24 mouse cellular contexts compared by ENCODE assay signal in the genomic region with DNA sequence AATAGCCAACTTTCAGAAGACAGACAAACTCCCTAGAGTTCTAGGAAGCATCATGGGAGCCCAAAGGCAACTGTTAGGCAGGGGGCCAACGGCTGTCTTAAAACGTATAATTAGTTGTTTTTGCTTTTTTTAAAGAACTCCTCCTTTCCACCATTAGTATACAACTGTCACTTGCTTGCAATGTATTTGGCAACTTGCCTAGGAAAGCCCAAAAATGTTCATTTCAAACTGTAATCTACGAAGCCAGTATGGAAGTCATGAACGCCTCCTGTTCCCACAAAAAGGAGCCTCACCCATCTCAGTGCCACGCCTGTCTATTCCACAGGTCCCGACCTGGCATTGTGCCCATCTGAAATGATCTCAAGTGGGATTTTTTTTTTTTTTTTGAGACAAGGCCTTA. TPM values are rescaled to one million over a fixed set of nuclear protein-coding genes. Genes with fewer than 3 reads are reported as not detected.
DNase-seq lines count a peak whose midpoint lies in the region; ATAC-seq and TF ChIP-seq lines count a peak whose summit lies in the region.
"Had no signal": no experiment of that assay in that cellular context is flagged by ENCODE, and none has a peak within 500 bp of the region (broad histone marks: within the 10 kb centered on the region; RNA-seq: fewer than 3 reads in every experiment).

No protein-coding gene starts in this region.

- H3K4me2 ChIP-seq in forebrain, embryonic 13.5 days = no peak overlapping the region
- no peak overlapping the region for H3K4me2 ChIP-seq in forebrain, embryonic 12.5 days
- H3K4me2 ChIP-seq in limb, embryonic 14.5 days (replicated peaks; ENCODE audit: low read depth, low read length, severe bottlenecking) = no peak overlapping the region
- H3K4me2 ChIP-seq: hindbrain, embryonic 15.5 days; intestine, embryonic 15.5 days; liver, embryonic 12.5 days; midbrain, embryonic 11.5 days had no signal

- peak; percentile 48; the same call in 1 of the 2 replicates for ATAC-seq in forebrain, embryonic 13.5 days
- no peak for ATAC-seq in forebrain, embryonic 12.5 days (ENCODE audit: low FRiP score)
- no peak for ATAC-seq in limb, embryonic 14.5 days (ENCODE audit: low FRiP score, low read depth)
- ATAC-seq in monocyte, adult 5-6 weeks (replicated peaks; ENCODE audit: insufficient number of reproducible peaks, low FRiP score, low TSS enrichment, poor library complexity, severe bottlenecking) = no peak
- ATAC-seq: intestine, embryonic 15.5 days; liver, embryonic 12.5 days had no signal

- no peaks in the 10 kb centered on the region for H3K9me3 ChIP-seq in forebrain, embryonic 13.5 days (replicated peaks)
- H3K9me3 ChIP-seq in forebrain, embryonic 12.5 days = no peaks in the 10 kb centered on the region
- H3K9me3 ChIP-seq in limb, embryonic 14.5 days (ENCODE audit: control insufficient read depth, low read length) = no peaks in the 10 kb centered on the region
- H3K9me3 ChIP-seq in limb, embryonic 10.5 days (replicated peaks) = no peaks in the 10 kb centered on the region
- H3K9me3 ChIP-seq: G1E; hindbrain, embryonic 15.5 days; intestine, embryonic 15.5 days; liver, embryonic 12.5 days had no signal

- WGBS in forebrain, embryonic 13.5 days = 71% methylated on average over 6 of the region's 6 CpGs
- 91% methylated on average over 6 of the region's 6 CpGs for whole genome bisulfite sequencing in forebrain, embryonic 12.5 days
- WGBS in limb, embryonic 14.5 days = 80% methylated on average over 6 of the region's 6 CpGs
- WGBS in limb, embryonic 10.5 days = 91% methylated on average over 6 of the region's 6 CpGs
- 94% methylated on average over 6 of the region's 6 CpGs for WGBS in thymus, adult 2 months

- peak; percentile 36 for DNase-seq in limb, embryonic 14.5 days (ENCODE audit: low spot score)
- DNase-seq in limb, embryonic 10.5 days (ENCODE audit: low spot score) = no peak
- peak; percentile 44 for DNase-seq in right cerebral cortex, postnatal 4 days
- DNase-seq in right cerebral cortex, adult 18-20 months = no peak
- no peak for DNase-seq in thymus, adult 2 months
- DNase-seq: adrenal gland, postnatal 25 days; cerebellum, adult 2 months; cerebellum, postnatal 36 days; gastrocnemius, postnatal 10 days; heart, adult 2 months; heart, postnatal 4 days; left cerebral cortex, postnatal 4 days; lung, postnatal 36 days; retina, postnatal 1 day; thymus, postnatal 4 days had no signal

- no peaks in the 10 kb centered on the region for H3K36me3 ChIP-seq in forebrain, embryonic 13.5 days (ENCODE audit: poor library complexity, severe bottlenecking)
- H3K36me3 ChIP-seq in forebrain, embryonic 12.5 days (replicated peaks) = no peaks in the 10 kb centered on the region
- H3K36me3 ChIP-seq in limb, embryonic 14.5 days (ENCODE audit: control insufficient read depth, insufficient read depth, low read length) = peaks cover 40% of the 10 kb centered on the region
- peaks cover 56% of the 10 kb centered on the region for H3K36me3 ChIP-seq in limb, embryonic 10.5 days
- no peaks in the 10 kb centered on the region for H3K36me3 ChIP-seq in thymus, adult 2 months (ENCODE audit: control insufficient read depth, insufficient read depth, low read length)
- H3K36me3 ChIP-seq: hindbrain, embryonic 15.5 days; intestine, embryonic 15.5 days had no signal

- TF ChIP-seq POLR2A in limb, embryonic 14.5 days (IDR thresholded peaks at IDR 0.05; ENCODE audit: borderline replicate concordance, extremely low read depth, insufficient read depth, insufficient read length) = no peak
- no peak for TF ChIP-seq POLR2A in thymus, adult 2 months (IDR thresholded peaks at IDR 0.05; ENCODE audit: control insufficient read depth, extremely low read depth, insufficient read depth, low read length, poor library complexity)

- TF ChIP-seq CTCF in thymus, adult 2 months (IDR thresholded peaks at IDR 0.05; ENCODE audit: borderline replicate concordance, control insufficient read depth, extremely low read depth, insufficient read depth, low read length, poor library complexity) = no peak

- no peak overlapping the region for H3K27ac ChIP-seq in forebrain, embryonic 13.5 days
- H3K27ac ChIP-seq in forebrain, embryonic 12.5 days = no peak overlapping the region
- H3K27ac ChIP-seq in limb, embryonic 14.5 days (replicated peaks; ENCODE audit: low read depth, low read length) = no peak overlapping the region
- no peak overlapping the region for H3K27ac ChIP-seq in limb, embryonic 10.5 days
- H3K27ac ChIP-seq in thymus, adult 2 months (ENCODE audit: control insufficient read depth, insufficient read depth, low read length) = no peak overlapping the region
- H3K27ac ChIP-seq: heart, adult 2 months; hindbrain, embryonic 15.5 days; intestine, embryonic 15.5 days; layer of hippocampus, adult 2 months; liver, embryonic 12.5 days had no signal

- H3K4me3 ChIP-seq in forebrain, embryonic 13.5 days = no peak overlapping the region
- no peak overlapping the region for H3K4me3 ChIP-seq in forebrain, embryonic 12.5 days (replicated peaks)
- H3K4me3 ChIP-seq in limb, embryonic 14.5 days (replicated peaks; ENCODE audit: low read length) = no peak overlapping the region
- no peak overlapping the region for H3K4me3 ChIP-seq in limb, embryonic 10.5 days
- no peak overlapping the region for H3K4me3 ChIP-seq in thymus, adult 2 months (ENCODE audit: control insufficient read depth, insufficient read depth, low read length)
- H3K4me3 ChIP-seq: heart, adult 2 months; hindbrain, embryonic 15.5 days; intestine, embryonic 15.5 days; layer of hippocampus, adult 2 months; liver, embryonic 12.5 days had no signal

- H3K9ac ChIP-seq in forebrain, embryonic 13.5 days = no peak overlapping the region
- H3K9ac ChIP-seq in forebrain, embryonic 12.5 days = no peak overlapping the region
- no peak overlapping the region for H3K9ac ChIP-seq in limb, embryonic 14.5 days (ENCODE audit: low read depth, low read length, severe bottlenecking)
- H3K9ac ChIP-seq: hindbrain, embryonic 15.5 days; intestine, embryonic 15.5 days; liver, embryonic 12.5 days had no signal

- H3K27me3 ChIP-seq in forebrain, embryonic 13.5 days = no peaks in the 10 kb centered on the region
- no peaks in the 10 kb centered on the region for H3K27me3 ChIP-seq in forebrain, embryonic 12.5 days
- H3K27me3 ChIP-seq in limb, embryonic 14.5 days (ENCODE audit: control insufficient read depth, insufficient read depth, low read length) = no peaks in the 10 kb centered on the region
- no peaks in the 10 kb centered on the region for H3K27me3 ChIP-seq in limb, embryonic 10.5 days (ENCODE audit: low read depth, poor library complexity, severe bottlenecking)
- no peaks in the 10 kb centered on the region for H3K27me3 ChIP-seq in thymus, adult 2 months (ENCODE audit: control insufficient read depth, insufficient read depth, low read length)
- H3K27me3 ChIP-seq: hindbrain, embryonic 15.5 days; intestine, embryonic 15.5 days; liver, embryonic 12.5 days had no signal

- H3K4me1 ChIP-seq in forebrain, embryonic 13.5 days = peaks cover 16% of the 10 kb centered on the region
- H3K4me1 ChIP-seq in forebrain, embryonic 12.5 days = peaks cover 3% of the 10 kb centered on the region; the same call in 1 of the 2 replicates
- H3K4me1 ChIP-seq in limb, embryonic 14.5 days (ENCODE audit: control insufficient read depth, insufficient read depth, low read length) = no peaks in the 10 kb centered on the region
- H3K4me1 ChIP-seq in limb, embryonic 10.5 days = no peaks in the 10 kb centered on the region
- H3K4me1 ChIP-seq in thymus, adult 2 months (replicated peaks; ENCODE audit: control insufficient read depth, insufficient read depth, low read length) = no peaks in the 10 kb centered on the region
- H3K4me1 ChIP-seq: hindbrain, embryonic 15.5 days; intestine, embryonic 15.5 days had no signal

RNA-seq across cellular contexts. Expression of a gene that starts 35.9 kb away (rescaled TPM):
- 8.8 and 10.7 TPM in 2 replicates for polyA plus RNA-seq in forebrain, embryonic 13.5 days (2015; fragmentation: Nextera tagmentation; extraction: Ambion mirVana)
- polyA plus RNA-seq in forebrain, embryonic 12.5 days (2016; fragmentation: Nextera tagmentation; extraction: Ambion mirVana) = 12.9 and 13.6 TPM in 2 replicates
- polyA plus RNA-seq in limb, embryonic 14.5 days (2012; rRNA removed) = 37.5 and 38.1 TPM in 2 replicates
- polyA plus RNA-seq in limb, embryonic 14.5 days (2014; fragmentation: Nextera tagmentation; extraction: Ambion mirVana) = 36.9 and 37.9 TPM in 2 replicates
- 33.3 and 42.3 TPM in 2 replicates for polyA plus RNA-seq in limb, embryonic 10.5 days (2016; fragmentation: Nextera tagmentation; extraction: Ambion mirVana)
- 1.5 to 4.0 TPM (median 1.9 TPM) in 3 replicates for total RNA-seq in monocyte, adult 5-6 weeks (2017)
- polyA plus RNA-seq in thymus, adult 2 months (2012; rRNA removed) = 4.7 and 7.0 TPM in 2 replicates

Comparison
In these comparisons a context has a peak if more than half of its experiments do, and no peak if none do; other contexts are left out.
1. DNase-seq: peak in limb, embryonic 14.5 days (single experiment) and right cerebral cortex, postnatal 4 days (single experiment); none in limb, embryonic 10.5 days (single experiment), right cerebral cortex, adult 18-20 months (single experiment) and thymus, adult 2 months (single experiment).